Comparison of ENCODE assay signal across 8 mouse cellular contexts in genomic region chr6:134922511-134923195, GRCm38 (mm10). TPM values are rescaled to one million over a fixed set of nuclear protein-coding genes. Genes with fewer than 3 reads are reported as not detected.
DNase-seq lines count a peak whose midpoint lies in the region; ATAC-seq and TF ChIP-seq lines count a peak whose summit lies in the region.

No protein-coding gene starts in this region.

- peak overlapping the region; percentile 35 for H3ac ChIP-seq in C2C12 (ENCODE audit: control insufficient read depth, insufficient read length, low read depth)

- H3K36me3 ChIP-seq in C2C12 (ENCODE audit: control insufficient read depth, insufficient read depth), result peaks cover 31% of the 10 kb centered on the region
- H3K36me3 ChIP-seq in hindbrain, embryonic 10.5 days, result peaks cover 21% of the 10 kb centered on the region

- no peak for TF ChIP-seq POLR2A in cerebellum, adult 2 months (IDR thresholded peaks at IDR 0.05; ENCODE audit: borderline replicate concordance, insufficient read depth, low read length)

- H3K4me1 ChIP-seq in cerebellum, adult 2 months (ENCODE audit: control insufficient read depth, insufficient read depth, low read length), result no peaks in the 10 kb centered on the region
- H3K4me1 ChIP-seq in hindbrain, embryonic 10.5 days (replicated peaks), result peaks cover 75% of the 10 kb centered on the region

- H3K4me3 ChIP-seq in cerebellum, adult 2 months (replicated peaks; ENCODE audit: insufficient read depth, low read depth, low read length), result peak overlapping the region; percentile 76
- H3K4me3 ChIP-seq in C2C12 (ENCODE audit: insufficient read depth, poor library complexity, severe bottlenecking), result peak overlapping the region; percentile 79
- peak overlapping the region; percentile 96 for H3K4me3 ChIP-seq in hindbrain, embryonic 10.5 days

- H3K27ac ChIP-seq in cerebellum, adult 2 months (ENCODE audit: insufficient read depth, low read length), result no peak overlapping the region
- no peak overlapping the region for H3K27ac ChIP-seq in hindbrain, embryonic 10.5 days

- H3K9me3 ChIP-seq in hindbrain, embryonic 10.5 days, result no peaks in the 10 kb centered on the region

- WGBS in cerebellum, adult 2 months, result 13% methylated on average over 9 of the region's 9 CpGs
- WGBS in hindbrain, embryonic 10.5 days, result 52% methylated on average over 9 of the region's 9 CpGs

- H3K79me2 ChIP-seq in C2C12 (ENCODE audit: control insufficient read depth, insufficient read depth), result peaks cover 62% of the 10 kb centered on the region

- ATAC-seq in cerebellum, adult (ENCODE audit: insufficient number of reproducible peaks, low FRiP score, low TSS enrichment), result no peak

- no peak for TF ChIP-seq CTCF in cerebellum, adult 2 months (IDR thresholded peaks at IDR 0.05; ENCODE audit: borderline replicate concordance, insufficient read depth, low read depth, low read length)
- no peak for TF ChIP-seq CTCF in C2C12 (IDR thresholded peaks at IDR 0.05; ENCODE audit: control insufficient read depth, insufficient read depth, insufficient read length)

- H3K27me3 ChIP-seq in cerebellum, adult 2 months (ENCODE audit: control insufficient read depth, insufficient read depth, low read length), result no peaks in the 10 kb centered on the region
- no peaks in the 10 kb centered on the region for H3K27me3 ChIP-seq in C2C12 (ENCODE audit: control insufficient read depth, insufficient read depth, insufficient read length)
- H3K27me3 ChIP-seq in hindbrain, embryonic 10.5 days (ENCODE audit: insufficient read depth, poor library complexity, severe bottlenecking), result peaks cover 12% of the 10 kb centered on the region; the same call in 1 of the 2 replicates

- no peak for DNase-seq in cerebellum, adult 2 months
- DNase-seq in hindbrain, embryonic 10.5 days (ENCODE audit: low spot score), result no peak
- peak; percentile 43 for DNase-seq in lung, postnatal 36 days
- DNase-seq in adrenal gland, postnatal 36 days, result no peak
- DNase-seq in cerebellum, postnatal 14 days, result no peak
- DNase-seq in layer of hippocampus, postnatal 14 days (ENCODE audit: low spot score in 2 of 2), result no peak

- H3K79me3 ChIP-seq in C2C12 (ENCODE audit: low read depth), result peaks cover 51% of the 10 kb centered on the region

TF ChIP-seq in C2C12, 6 proteins besides CTCF, POLR2A, EP300 and RAD21:
- no peak for TF ChIP-seq USF1 (IDR thresholded peaks at IDR 0.05; ENCODE audit: low read depth)
- no peak for TF ChIP-seq MYOG (IDR thresholded peaks at IDR 0.05; ENCODE audit: control insufficient read depth, extremely low read depth, insufficient read length)
- TF ChIP-seq FOSL1 (IDR thresholded peaks at IDR 0.05; ENCODE audit: insufficient read depth, low read length, poor library complexity, severe bottlenecking), result no peak
- no peak for TF ChIP-seq CEBPB (IDR thresholded peaks at IDR 0.05; ENCODE audit: low read depth)
- no peak for TF ChIP-seq MAX (IDR thresholded peaks at IDR 0.05)
- TF ChIP-seq MYOD1 (IDR thresholded peaks at IDR 0.05; ENCODE audit: control insufficient read depth, insufficient read length, low read depth), result no peak

RNA-seq across cellular contexts. Expression of gene Cdkn1b, which starts 2.5 kb away (rescaled TPM):
- polyA plus RNA-seq in cerebellum, adult 2 months (2012; rRNA removed), result 45.6 and 52.7 TPM in 2 replicates
- 15.8 TPM for polyA plus RNA-seq in C2C12 (2012; fragmentation: generic; extraction: Trizol)
- polyA plus RNA-seq in hindbrain, embryonic 10.5 days (2016; fragmentation: Nextera tagmentation; extraction: Ambion mirVana), result 17.2 and 17.7 TPM in 2 replicates
- 10 to 100 TPM; 35.3 to 74.4 TPM for total RNA-seq in adrenal gland, postnatal 36 days (2021)
- 10 to 100 TPM; 55.5 to 57.1 TPM for total RNA-seq in layer of hippocampus, postnatal 14 days (2021)

RNA-seq across cellular contexts. Expression of gene Gpr19, which starts 24.3 kb away (rescaled TPM):
- 30.5 and 32.5 TPM in 2 replicates for polyA plus RNA-seq in cerebellum, adult 2 months (2012; rRNA removed)
- 2.1 TPM for polyA plus RNA-seq in C2C12 (2012; fragmentation: generic; extraction: Trizol)
- polyA plus RNA-seq in hindbrain, embryonic 10.5 days (2016; fragmentation: Nextera tagmentation; extraction: Ambion mirVana), result 24.7 and 29.9 TPM in 2 replicates
- 1 to 10 TPM; 5.7 to 6.9 TPM for total RNA-seq in adrenal gland, postnatal 36 days (2021)
- total RNA-seq in layer of hippocampus, postnatal 14 days (2021), result 10 to 100 TPM; 24.1 to 24.7 TPM

RNA-seq across cellular contexts. Expression of gene Apold1, which starts 58.9 kb away (rescaled TPM):
- 1.5 TPM in 2 replicates for polyA plus RNA-seq in cerebellum, adult 2 months (2012; rRNA removed)
- polyA plus RNA-seq in C2C12 (2012; fragmentation: generic; extraction: Trizol), result 0.05 TPM
- polyA plus RNA-seq in hindbrain, embryonic 10.5 days (2016; fragmentation: Nextera tagmentation; extraction: Ambion mirVana), result 2.7 and 2.9 TPM in 2 replicates
- total RNA-seq in adrenal gland, postnatal 36 days (2021), result 1 to 10 TPM; 4.5 to 5.5 TPM
- 1 to 10 TPM; 3.5 to 4.4 TPM for total RNA-seq in layer of hippocampus, postnatal 14 days (2021)
